Mouse (Mus musculus): Measurements from ENCODE around the gene Thra. TPM values are rescaled to one million over a fixed set of nuclear protein-coding genes. Genes with fewer than 3 reads are reported as not detected.

The Thra gene
- 36.3 and 36.4 TPM in 2 replicates for polyA plus RNA-seq (2015; fragmentation: Nextera tagmentation; extraction: Ambion mirVana)

- H3K9ac ChIP-seq (ENCODE audit: low read length) = peak within 1 kb of the TSS; percentile 95
Measured at GRCm38 (mm10) chr11:98740393-98741050, at the start of gene Thra. Gene Thra, plus strand, starts transcription at chr11:98740638.

GRCm38 (mm10) chr11:98693201-98693600 is 47.2 kb upstream of the Thra start:
- H3K4me2 ChIP-seq (ENCODE audit: low read depth, low read length) = no peak overlapping the region
- H3K27ac ChIP-seq (ENCODE audit: low read length) = no peak overlapping the region
- no peaks in the 10 kb centered on the region for H3K9me3 ChIP-seq (ENCODE audit: control insufficient read depth, low read length)
- 66% methylated on average over 13 of the region's 13 CpGs for WGBS
- peaks cover 51% of the 10 kb centered on the region for H3K36me3 ChIP-seq (ENCODE audit: control insufficient read depth, insufficient read depth, low read length)
- peak; percentile 18; the same call in 1 of the 2 replicates for ATAC-seq (ENCODE audit: low read depth)
- no peaks in the 10 kb centered on the region for H3K4me1 ChIP-seq (replicated peaks; ENCODE audit: control insufficient read depth, insufficient read depth, low read length)
- no peaks in the 10 kb centered on the region for H3K27me3 ChIP-seq (ENCODE audit: control insufficient read depth, insufficient read depth, low read depth, low read length)
- no peak overlapping the region for H3K9ac ChIP-seq (ENCODE audit: low read length)
- no peak overlapping the region for H3K4me3 ChIP-seq (ENCODE audit: low read length)

More at GRCm38 (mm10) chr11:98740393-98741050, at the start of gene Thra:
- ATAC-seq (ENCODE audit: low read depth) = peak; percentile 64
- H3K27ac ChIP-seq (ENCODE audit: low read length) = peak within 1 kb of the TSS; percentile 92
- H3K36me3 ChIP-seq (ENCODE audit: control insufficient read depth, insufficient read depth, low read length) = no peaks in the 10 kb centered on the region
- H3K4me3 ChIP-seq (ENCODE audit: low read length) = peak within 1 kb of the TSS; percentile 85
- H3K27me3 ChIP-seq (ENCODE audit: control insufficient read depth, insufficient read depth, low read depth, low read length) = no peaks in the 10 kb centered on the region
- H3K9me3 ChIP-seq (ENCODE audit: control insufficient read depth, low read length) = no peaks in the 10 kb centered on the region
- H3K4me2 ChIP-seq (ENCODE audit: low read depth, low read length) = peak within 1 kb of the TSS; percentile 83
- H3K4me1 ChIP-seq (replicated peaks; ENCODE audit: control insufficient read depth, insufficient read depth, low read length) = peaks cover 38% of the 10 kb centered on the region
- 0% methylated on average over 22 of the region's 22 CpGs for WGBS

GRCm38 (mm10) chr11:98693746-98694145 is 46.7 kb upstream of the Thra start:
- Histone ChIP-seq H3K36me3 (ENCODE audit: control insufficient read depth, insufficient read depth, low read length) (peaks cover 48% of the 10 kb centered on the region), H3K27me3 (ENCODE audit: control insufficient read depth, insufficient read depth, low read depth, low read length) (no peaks in the 10 kb centered on the region), H3K4me2 (ENCODE audit: low read depth, low read length) (no peak overlapping the region), H3K9me3 (ENCODE audit: control insufficient read depth, low read length) (no peaks in the 10 kb centered on the region), H3K4me3 (ENCODE audit: low read length) (no peak overlapping the region), H3K27ac (ENCODE audit: low read length) (no peak overlapping the region), H3K4me1 (replicated peaks; ENCODE audit: control insufficient read depth, insufficient read depth, low read length) (no peaks in the 10 kb centered on the region), H3K9ac (ENCODE audit: low read length) (no peak overlapping the region)
- WGBS = 94% methylated on average over 9 of the region's 9 CpGs
- no peak for ATAC-seq (ENCODE audit: low read depth)

GRCm38 (mm10) chr11:98694301-98694700 is 46.1 kb upstream of the Thra start:
- Histone ChIP-seq H3K4me2 (ENCODE audit: low read depth, low read length) (no peak overlapping the region), H3K4me1 (replicated peaks; ENCODE audit: control insufficient read depth, insufficient read depth, low read length) (no peaks in the 10 kb centered on the region), H3K27ac (ENCODE audit: low read length) (no peak overlapping the region), H3K9ac (ENCODE audit: low read length) (no peak overlapping the region), H3K4me3 (ENCODE audit: low read length) (no peak overlapping the region), H3K36me3 (ENCODE audit: control insufficient read depth, insufficient read depth, low read length) (peaks cover 46% of the 10 kb centered on the region), H3K9me3 (ENCODE audit: control insufficient read depth, low read length) (no peaks in the 10 kb centered on the region), H3K27me3 (ENCODE audit: control insufficient read depth, insufficient read depth, low read depth, low read length) (no peaks in the 10 kb centered on the region)
- ATAC-seq (ENCODE audit: low read depth) = no peak
- 67% methylated on average over 9 of the region's 9 CpGs for WGBS

GRCm38 (mm10) chr11:98695408-98695807 is 45.0 kb upstream of the Thra start:
- no peak for ATAC-seq (ENCODE audit: low read depth)
- no peaks in the 10 kb centered on the region for H3K4me1 ChIP-seq (replicated peaks; ENCODE audit: control insufficient read depth, insufficient read depth, low read length)
- WGBS = 61% methylated on average over 13 of the region's 14 CpGs
- peaks cover 36% of the 10 kb centered on the region for H3K36me3 ChIP-seq (ENCODE audit: control insufficient read depth, insufficient read depth, low read length)
- no peak overlapping the region for H3K4me2 ChIP-seq (ENCODE audit: low read depth, low read length)
- no peak overlapping the region for H3K9ac ChIP-seq (ENCODE audit: low read length)
- no peak overlapping the region for H3K27ac ChIP-seq (ENCODE audit: low read length)
- no peaks in the 10 kb centered on the region for H3K27me3 ChIP-seq (ENCODE audit: control insufficient read depth, insufficient read depth, low read depth, low read length)
- H3K4me3 ChIP-seq (ENCODE audit: low read length) = no peak overlapping the region
- H3K9me3 ChIP-seq (ENCODE audit: control insufficient read depth, low read length) = no peaks in the 10 kb centered on the region

- ATAC-seq (ENCODE audit: low read depth) = no peak
- WGBS = 78% methylated on average over 14 of the region's 14 CpGs
- Histone ChIP-seq H3K4me1 (replicated peaks; ENCODE audit: control insufficient read depth, insufficient read depth, low read length) (0 out of 2 replicates have a peak, but pooled peaks cover 5% of the 10 kb centered on the region), H3K4me2 (ENCODE audit: low read depth, low read length) (no peak overlapping the region), H3K9ac (ENCODE audit: low read length) (no peak overlapping the region), H3K4me3 (ENCODE audit: low read length) (no peak overlapping the region), H3K27me3 (ENCODE audit: control insufficient read depth, insufficient read depth, low read depth, low read length) (no peaks in the 10 kb centered on the region), H3K36me3 (ENCODE audit: control insufficient read depth, insufficient read depth, low read length) (peaks cover 25% of the 10 kb centered on the region), H3K9me3 (ENCODE audit: control insufficient read depth, low read length) (no peaks in the 10 kb centered on the region), H3K27ac (ENCODE audit: low read length) (no peak overlapping the region)
Measured at GRCm38 (mm10) chr11:98696454-98697216, 43.8 kb upstream of the Thra start.

- 87% methylated on average over 12 of the region's 12 CpGs for WGBS
- Histone ChIP-seq H3K4me3 (ENCODE audit: low read length) (no peak overlapping the region), H3K27me3 (ENCODE audit: control insufficient read depth, insufficient read depth, low read depth, low read length) (no peaks in the 10 kb centered on the region), H3K4me2 (ENCODE audit: low read depth, low read length) (no peak overlapping the region), H3K9ac (ENCODE audit: low read length) (no peak overlapping the region), H3K9me3 (ENCODE audit: control insufficient read depth, low read length) (no peaks in the 10 kb centered on the region), H3K36me3 (ENCODE audit: control insufficient read depth, insufficient read depth, low read length) (peaks cover 21% of the 10 kb centered on the region), H3K27ac (ENCODE audit: low read length) (no peak overlapping the region), H3K4me1 (replicated peaks; ENCODE audit: control insufficient read depth, insufficient read depth, low read length) (0 out of 2 replicates have a peak, but pooled peaks cover 7% of the 10 kb centered on the region)
- ATAC-seq (ENCODE audit: low read depth) = no peak
Measured at GRCm38 (mm10) chr11:98697225-98697624, 43.2 kb upstream of the Thra start.

GRCm38 (mm10) chr11:98698849-98699640 is 41.4 kb upstream of the Thra start:
- ATAC-seq (ENCODE audit: low read depth) = no peak
- Histone ChIP-seq H3K9me3 (ENCODE audit: control insufficient read depth, low read length) (no peaks in the 10 kb centered on the region), H3K4me3 (ENCODE audit: low read length) (no peak overlapping the region), H3K4me1 (replicated peaks; ENCODE audit: control insufficient read depth, insufficient read depth, low read length) (0 out of 2 replicates have a peak, but pooled peaks cover 7% of the 10 kb centered on the region), H3K36me3 (ENCODE audit: control insufficient read depth, insufficient read depth, low read length) (peaks cover 14% of the 10 kb centered on the region), H3K9ac (ENCODE audit: low read length) (no peak overlapping the region), H3K27ac (ENCODE audit: low read length) (no peak overlapping the region), H3K4me2 (ENCODE audit: low read depth, low read length) (no peak overlapping the region), H3K27me3 (ENCODE audit: control insufficient read depth, insufficient read depth, low read depth, low read length) (no peaks in the 10 kb centered on the region)
- 79% methylated on average over 16 of the region's 16 CpGs for WGBS

- 0 out of 2 replicates have a peak, but pooled peaks cover 7% of the 10 kb centered on the region for H3K4me1 ChIP-seq (replicated peaks; ENCODE audit: control insufficient read depth, insufficient read depth, low read length)
- H3K36me3 ChIP-seq (ENCODE audit: control insufficient read depth, insufficient read depth, low read length) = peaks cover 12% of the 10 kb centered on the region
- H3K9ac ChIP-seq (ENCODE audit: low read length) = no peak overlapping the region
- peak; percentile 69 for ATAC-seq (ENCODE audit: low read depth)
- H3K4me2 ChIP-seq (ENCODE audit: low read depth, low read length) = no peak overlapping the region
- no peaks in the 10 kb centered on the region for H3K9me3 ChIP-seq (ENCODE audit: control insufficient read depth, low read length)
- H3K27me3 ChIP-seq (ENCODE audit: control insufficient read depth, insufficient read depth, low read depth, low read length) = no peaks in the 10 kb centered on the region
- no peak overlapping the region for H3K27ac ChIP-seq (ENCODE audit: low read length)
- WGBS = 31% methylated on average over 4 of the region's 4 CpGs
- H3K4me3 ChIP-seq (ENCODE audit: low read length) = no peak overlapping the region
Measured at GRCm38 (mm10) chr11:98699911-98700310, 40.5 kb upstream of the Thra start.
